Mouse (Mus musculus): ENCODE measurements around the gene Xylt1. TPM values are rescaled to one million over a fixed set of nuclear protein-coding genes. Genes with fewer than 3 reads are reported as not detected.

Xylt1 gene
- polyA plus RNA-seq, 1 experiment from 2014 or later = 1.1 TPM

GRCm38 (mm10) chr7:117478937-117479336 lies 98.2 kb downstream of the Xylt1 start:
- Histone ChIP-seq H3K27ac (ENCODE audit: low read length) (no peak overlapping the region), H3K9me3 (replicated peaks; ENCODE audit: control insufficient read depth, low read length) (no peaks in the 10 kb centered on the region), H3K9ac (ENCODE audit: low read length) (no peak overlapping the region), H3K4me1 (ENCODE audit: control insufficient read depth, insufficient read depth, low read length) (peaks cover 5% of the 10 kb centered on the region), H3K36me3 (ENCODE audit: control insufficient read depth, insufficient read depth) (no peaks in the 10 kb centered on the region), H3K4me3 (ENCODE audit: low read length) (no peak overlapping the region), H3K4me2 (ENCODE audit: low read depth, low read length) (no peak overlapping the region), H3K27me3 (ENCODE audit: control insufficient read depth, insufficient read depth, low read length) (no peaks in the 10 kb centered on the region)
- no peak for ATAC-seq (replicated peaks; ENCODE audit: extremely low read depth, insufficient read depth, low FRiP score)
- WGBS = 38% methylated on average over 1 of the region's 1 CpGs

DNA sequence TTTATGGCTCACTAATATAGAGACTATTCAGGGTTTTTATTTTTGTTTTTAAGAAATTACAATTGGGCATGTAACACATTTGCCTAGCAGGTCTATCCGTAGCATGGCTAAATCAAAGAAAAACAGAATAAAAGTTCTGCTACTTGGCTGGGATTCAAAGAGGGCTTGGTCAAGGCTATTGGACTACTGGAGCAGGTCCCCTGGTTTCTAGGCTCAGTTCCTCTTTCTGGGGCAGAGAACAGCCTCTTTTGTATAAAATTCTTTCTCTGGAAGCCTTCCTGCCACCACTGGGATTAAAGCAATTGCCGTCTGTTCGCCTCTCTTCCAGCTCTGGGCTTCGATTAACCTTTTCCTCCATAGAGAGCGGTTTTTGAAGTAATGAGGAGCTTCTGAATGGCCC lies 100.1 kb downstream of the Xylt1 start:
- Histone ChIP-seq H3K9ac (ENCODE audit: low read length) (no peak overlapping the region), H3K36me3 (ENCODE audit: control insufficient read depth, insufficient read depth) (no peaks in the 10 kb centered on the region), H3K9me3 (replicated peaks; ENCODE audit: control insufficient read depth, low read length) (no peaks in the 10 kb centered on the region), H3K4me1 (ENCODE audit: control insufficient read depth, insufficient read depth, low read length) (0 out of 2 replicates have a peak, but pooled peaks cover 1% of the 10 kb centered on the region), H3K4me3 (ENCODE audit: low read length) (no peak overlapping the region), H3K27ac (ENCODE audit: low read length) (no peak overlapping the region), H3K27me3 (ENCODE audit: control insufficient read depth, insufficient read depth, low read length) (no peaks in the 10 kb centered on the region), H3K4me2 (ENCODE audit: low read depth, low read length) (no peak overlapping the region)
- WGBS = 78% methylated on average over 5 of the region's 5 CpGs
- no peak for ATAC-seq (replicated peaks; ENCODE audit: extremely low read depth, insufficient read depth, low FRiP score)

DNA sequence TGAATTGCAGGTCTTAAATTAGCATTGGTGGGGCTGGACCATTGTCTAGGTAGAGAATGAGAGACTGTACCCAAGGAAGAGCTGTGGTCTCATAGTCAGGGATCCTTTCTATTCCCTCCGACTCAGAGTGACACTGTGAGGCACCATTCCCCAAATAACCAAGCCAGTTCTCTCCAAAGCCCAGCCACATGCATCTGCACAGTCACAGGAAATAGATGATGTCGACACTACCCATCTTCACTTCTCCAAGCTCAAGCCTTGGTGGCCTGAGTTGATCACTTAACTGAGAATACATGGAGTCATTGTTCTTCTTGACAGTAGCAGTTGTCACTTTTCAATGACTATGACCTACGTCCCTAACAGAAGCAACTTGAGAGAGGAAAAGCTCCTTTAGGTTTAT lies 100.6 kb downstream of the Xylt1 start:
- no peak for ATAC-seq (replicated peaks; ENCODE audit: extremely low read depth, insufficient read depth, low FRiP score)
- no peak overlapping the region for H3K4me3 ChIP-seq (ENCODE audit: low read length)
- no peaks in the 10 kb centered on the region for H3K9me3 ChIP-seq (replicated peaks; ENCODE audit: control insufficient read depth, low read length)
- no peak overlapping the region for H3K9ac ChIP-seq (ENCODE audit: low read length)
- H3K4me1 ChIP-seq (ENCODE audit: control insufficient read depth, insufficient read depth, low read length) = 0 out of 2 replicates have a peak, but pooled peaks cover 2% of the 10 kb centered on the region
- WGBS = 75% methylated on average over 3 of the region's 3 CpGs
- H3K27ac ChIP-seq (ENCODE audit: low read length) = no peak overlapping the region
- no peak overlapping the region for H3K4me2 ChIP-seq (ENCODE audit: low read depth, low read length)
- H3K36me3 ChIP-seq (ENCODE audit: control insufficient read depth, insufficient read depth) = no peaks in the 10 kb centered on the region
- H3K27me3 ChIP-seq (ENCODE audit: control insufficient read depth, insufficient read depth, low read length) = no peaks in the 10 kb centered on the region

DNA sequence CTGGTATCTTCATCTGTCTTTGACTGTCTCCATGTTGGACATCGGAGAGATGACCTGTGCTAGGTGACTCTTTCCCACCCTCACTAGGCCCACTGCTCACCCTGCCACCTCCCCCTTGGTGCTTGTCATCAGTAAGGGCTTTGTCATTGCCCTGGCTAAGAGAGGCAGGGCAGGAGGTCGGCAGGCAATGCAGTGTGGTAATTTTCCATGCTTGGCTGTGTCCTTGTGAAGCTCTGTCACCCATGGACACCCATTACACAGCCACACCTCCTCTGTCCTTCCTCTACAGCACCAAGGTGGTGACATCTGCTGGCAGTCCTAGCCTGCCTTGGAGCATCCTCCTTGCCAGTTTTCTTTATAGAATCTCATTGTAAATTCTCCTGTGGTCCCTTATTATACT lies 101.9 kb downstream of the Xylt1 start:
- H3K27ac ChIP-seq (ENCODE audit: low read length) = no peak overlapping the region
- WGBS = 74% methylated on average over 2 of the region's 2 CpGs
- H3K4me2 ChIP-seq (ENCODE audit: low read depth, low read length) = no peak overlapping the region
- no peaks in the 10 kb centered on the region for H3K27me3 ChIP-seq (ENCODE audit: control insufficient read depth, insufficient read depth, low read length)
- no peaks in the 10 kb centered on the region for H3K9me3 ChIP-seq (replicated peaks; ENCODE audit: control insufficient read depth, low read length)
- no peaks in the 10 kb centered on the region for H3K36me3 ChIP-seq (ENCODE audit: control insufficient read depth, insufficient read depth)
- 0 out of 2 replicates have a peak, but pooled peaks cover 2% of the 10 kb centered on the region for H3K4me1 ChIP-seq (ENCODE audit: control insufficient read depth, insufficient read depth, low read length)
- H3K4me3 ChIP-seq (ENCODE audit: low read length) = no peak overlapping the region
- H3K9ac ChIP-seq (ENCODE audit: low read length) = no peak overlapping the region
- ATAC-seq (replicated peaks; ENCODE audit: extremely low read depth, insufficient read depth, low FRiP score) = no peak

DNA sequence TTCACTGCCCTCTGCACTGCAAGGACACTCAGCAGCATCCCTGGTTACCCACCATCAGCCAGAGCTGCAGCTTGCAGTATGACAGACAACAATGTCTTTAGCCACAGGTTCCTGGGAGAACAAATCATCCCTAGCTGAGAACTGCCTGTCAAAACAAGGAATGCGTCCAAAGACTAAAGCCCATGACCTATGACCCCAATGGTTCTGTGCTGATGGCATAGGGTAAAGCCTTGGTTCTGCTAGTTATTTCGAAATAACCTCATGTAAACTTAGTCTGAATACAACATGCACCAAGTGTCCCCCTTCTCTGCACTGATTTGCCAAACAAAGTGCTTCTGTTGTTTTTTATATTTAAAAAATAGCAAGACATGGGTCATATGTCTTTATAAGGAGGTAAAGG lies 103.8 kb downstream of the Xylt1 start:
- WGBS = 75% methylated on average over 2 of the region's 2 CpGs

DNA sequence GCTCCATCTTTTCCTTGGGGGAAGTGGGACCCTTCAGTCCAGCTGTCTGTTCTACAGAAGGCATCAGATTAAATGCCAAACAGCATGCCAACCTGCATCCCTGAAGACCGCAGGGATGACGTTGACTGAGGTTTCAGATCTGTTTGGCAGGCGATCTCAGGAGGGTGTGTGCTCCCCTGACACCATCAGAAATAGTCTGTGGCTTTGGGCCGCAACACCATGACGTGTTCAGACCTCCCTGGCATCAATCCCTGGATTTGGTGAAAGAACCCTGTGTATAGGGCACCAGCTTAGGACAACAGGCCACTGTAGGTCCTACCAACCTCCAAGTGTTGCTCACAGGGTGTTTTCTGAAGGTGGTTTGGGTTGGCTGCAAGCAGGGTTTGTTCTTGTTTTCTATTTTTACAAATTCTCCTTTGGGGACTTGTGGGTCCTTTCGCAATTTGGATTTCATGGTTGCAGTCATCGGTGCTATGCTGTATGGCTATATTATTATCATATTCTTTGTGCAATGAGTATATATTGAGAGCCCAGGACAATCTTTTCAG lies 104.3 kb downstream of the Xylt1 start:
- 82% methylated on average over 7 of the region's 7 CpGs for WGBS
- Histone ChIP-seq H3K27me3 (ENCODE audit: control insufficient read depth, insufficient read depth, low read length) (no peaks in the 10 kb centered on the region), H3K4me1 (ENCODE audit: control insufficient read depth, insufficient read depth, low read length) (0 out of 2 replicates have a peak, but pooled peaks cover 2% of the 10 kb centered on the region), H3K4me2 (ENCODE audit: low read depth, low read length) (no peak overlapping the region), H3K27ac (ENCODE audit: low read length) (no peak overlapping the region), H3K9ac (ENCODE audit: low read length) (no peak overlapping the region), H3K4me3 (ENCODE audit: low read length) (no peak overlapping the region), H3K36me3 (ENCODE audit: control insufficient read depth, insufficient read depth) (no peaks in the 10 kb centered on the region), H3K9me3 (replicated peaks; ENCODE audit: control insufficient read depth, low read length) (no peaks in the 10 kb centered on the region)
- no peak for ATAC-seq (replicated peaks; ENCODE audit: extremely low read depth, insufficient read depth, low FRiP score)

More for the DNA sequence above, 103.8 kb downstream of the Xylt1 start:
- no peak overlapping the region for H3K9ac ChIP-seq (ENCODE audit: low read length)
- H3K27ac ChIP-seq (ENCODE audit: low read length) = no peak overlapping the region
- no peaks in the 10 kb centered on the region for H3K27me3 ChIP-seq (ENCODE audit: control insufficient read depth, insufficient read depth, low read length)
- ATAC-seq (replicated peaks; ENCODE audit: extremely low read depth, insufficient read depth, low FRiP score) = no peak
- no peak overlapping the region for H3K4me2 ChIP-seq (ENCODE audit: low read depth, low read length)
- H3K4me3 ChIP-seq (ENCODE audit: low read length) = no peak overlapping the region
- H3K9me3 ChIP-seq (replicated peaks; ENCODE audit: control insufficient read depth, low read length) = no peaks in the 10 kb centered on the region
- H3K36me3 ChIP-seq (ENCODE audit: control insufficient read depth, insufficient read depth) = no peaks in the 10 kb centered on the region
- 0 out of 2 replicates have a peak, but pooled peaks cover 2% of the 10 kb centered on the region for H3K4me1 ChIP-seq (ENCODE audit: control insufficient read depth, insufficient read depth, low read length)

- Histone ChIP-seq H3K4me2 (ENCODE audit: low read depth, low read length) (no peak overlapping the region), H3K27ac (ENCODE audit: low read length) (peak overlapping the region; percentile 48; the same call in 1 of the 2 replicates), H3K27me3 (ENCODE audit: control insufficient read depth, insufficient read depth, low read length) (no peaks in the 10 kb centered on the region), H3K36me3 (ENCODE audit: control insufficient read depth, insufficient read depth) (no peaks in the 10 kb centered on the region), H3K9me3 (replicated peaks; ENCODE audit: control insufficient read depth, low read length) (no peaks in the 10 kb centered on the region), H3K4me3 (ENCODE audit: low read length) (no peak overlapping the region), H3K4me1 (ENCODE audit: control insufficient read depth, insufficient read depth, low read length) (peaks cover 8% of the 10 kb centered on the region; the same call in 1 of the 2 replicates), H3K9ac (ENCODE audit: low read length) (no peak overlapping the region)
- WGBS = 61% methylated on average over 7 of the region's 7 CpGs
- ATAC-seq (replicated peaks; ENCODE audit: extremely low read depth, insufficient read depth, low FRiP score) = no peak
Observed at GRCm38 (mm10) chr7:117486425-117487172, 105.8 kb downstream of the Xylt1 start.

DNA sequence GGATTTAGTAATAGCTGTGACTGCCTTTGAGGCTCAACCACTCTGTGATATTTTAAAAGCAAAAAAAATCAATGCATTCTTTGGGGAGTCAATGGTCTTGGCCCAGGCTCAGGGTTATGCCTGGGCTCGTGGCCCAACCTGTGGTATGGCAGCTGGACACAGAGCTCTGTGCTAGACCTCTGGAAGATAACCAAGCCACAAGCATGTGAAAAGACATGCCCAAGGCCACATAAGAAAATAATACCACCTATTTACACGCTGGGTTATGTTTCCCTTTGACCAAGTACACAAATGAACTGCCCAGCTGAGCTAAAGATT lies 106.4 kb downstream of the Xylt1 start:
- ATAC-seq (replicated peaks; ENCODE audit: extremely low read depth, insufficient read depth, low FRiP score) = no peak
- Histone ChIP-seq H3K4me2 (ENCODE audit: low read depth, low read length) (no peak overlapping the region), H3K4me1 (ENCODE audit: control insufficient read depth, insufficient read depth, low read length) (peaks cover 8% of the 10 kb centered on the region; the same call in 1 of the 2 replicates), H3K27ac (ENCODE audit: low read length) (peak overlapping the region; percentile 48; the same call in 1 of the 2 replicates), H3K9me3 (replicated peaks; ENCODE audit: control insufficient read depth, low read length) (no peaks in the 10 kb centered on the region), H3K9ac (ENCODE audit: low read length) (no peak overlapping the region), H3K4me3 (ENCODE audit: low read length) (no peak overlapping the region), H3K27me3 (ENCODE audit: control insufficient read depth, insufficient read depth, low read length) (no peaks in the 10 kb centered on the region), H3K36me3 (ENCODE audit: control insufficient read depth, insufficient read depth) (no peaks in the 10 kb centered on the region)
- WGBS = 82% methylated on average over 2 of the region's 2 CpGs

- no peak for ATAC-seq (replicated peaks; ENCODE audit: extremely low read depth, insufficient read depth, low FRiP score)
- Histone ChIP-seq H3K9ac (ENCODE audit: low read length) (no peak overlapping the region), H3K4me1 (ENCODE audit: control insufficient read depth, insufficient read depth, low read length) (peaks cover 8% of the 10 kb centered on the region; the same call in 1 of the 2 replicates), H3K36me3 (ENCODE audit: control insufficient read depth, insufficient read depth) (no peaks in the 10 kb centered on the region), H3K4me3 (ENCODE audit: low read length) (no peak overlapping the region), H3K27me3 (ENCODE audit: control insufficient read depth, insufficient read depth, low read length) (no peaks in the 10 kb centered on the region), H3K4me2 (ENCODE audit: low read depth, low read length) (no peak overlapping the region), H3K9me3 (replicated peaks; ENCODE audit: control insufficient read depth, low read length) (no peaks in the 10 kb centered on the region), H3K27ac (ENCODE audit: low read length) (no peak overlapping the region)
- 58% methylated on average over 5 of the region's 5 CpGs for WGBS
Observed at GRCm38 (mm10) chr7:117489973-117490372, 109.2 kb downstream of the Xylt1 start.

Measured in heart, embryonic 16.5 days (tissue).